Mouse (Mus musculus): ENCODE results near the gene 4930578C19Rik.

DNA sequence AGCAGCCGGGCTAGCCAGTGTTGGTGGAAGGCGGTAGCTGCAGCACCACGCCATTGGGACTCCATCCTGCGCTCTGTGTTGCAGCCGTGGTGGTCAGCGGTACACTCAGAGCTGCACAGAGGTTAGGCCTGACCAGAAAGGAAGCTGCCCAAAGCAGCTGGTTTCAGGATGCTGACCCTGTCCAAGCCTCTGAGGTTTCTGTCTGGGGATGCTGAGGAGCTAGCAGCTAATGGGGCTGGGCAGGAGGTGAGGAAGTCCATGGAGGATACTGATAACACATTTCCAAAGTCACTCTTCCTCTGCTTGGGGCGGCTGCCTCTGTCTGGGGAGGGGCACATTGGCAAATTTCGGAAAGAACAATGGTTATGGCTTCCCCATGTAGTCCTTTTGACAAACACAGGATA, at the start of gene 4930578C19Rik:
- no peak for TF ChIP-seq CTCF (IDR thresholded peaks at IDR 0.05; ENCODE audit: control insufficient read depth, insufficient read depth, insufficient read length)
- TF ChIP-seq MAX (IDR thresholded peaks at IDR 0.05), result no peak
- no peak for TF ChIP-seq USF1 (IDR thresholded peaks at IDR 0.05; ENCODE audit: low read depth)
- TF ChIP-seq FOSL1 (IDR thresholded peaks at IDR 0.05; ENCODE audit: insufficient read depth, low read length, poor library complexity, severe bottlenecking), result no peak
- no peak for TF ChIP-seq CEBPB (IDR thresholded peaks at IDR 0.05; ENCODE audit: low read depth)
